Mouse (Mus musculus) MEL (cell line): ENCODE results near the gene Hacl1. TPM values are rescaled to one million over a fixed set of nuclear protein-coding genes. Genes with fewer than 3 reads are reported as not detected.
A peak's percentile ranks its signal among the peaks of the same experiment; 100 is the strongest.

Experiments
- DNase-seq: peaks from one replicate; pipeline ENCODE4 v3.0.0; 2011; ENCODE audit warnings: low read depth, low spot score
- H3K27ac ChIP-seq: 2 replicates; pipeline ENCODE4 v1.5.1; 2012; ENCODE audit warnings: low read depth, mild to moderate bottlenecking, control low read depth, low read length, moderate library complexity; ENCODE audit not compliant: control insufficient read depth
- H3K27me3 ChIP-seq, 2 experiments: fragments of 150-350 bp in 1 of 2; sonication (generic) in 1 of 2; 2 replicates each; pipeline ENCODE4 v1.6.1; 2012; ENCODE audit warnings: low read length in 2 of 2, mild to moderate bottlenecking in 2 of 2, improper control_type of control experiment in 1 of 2, moderate library complexity in 1 of 2; ENCODE audit not compliant: insufficient read depth in 2 of 2, control insufficient read depth in 1 of 2
- H3K36me3 ChIP-seq, 2 experiments: 2 replicates each; pipeline ENCODE4 v1.6.1; 2012 to 2014; ENCODE audit warnings: low read length in 2 of 2, improper control_type of control experiment in 1 of 2, inconsistent platforms in 1 of 2, mild to moderate bottlenecking in 1 of 2; ENCODE audit not compliant: insufficient read depth in 2 of 2, control insufficient read depth in 1 of 2
- H3K4me1 ChIP-seq, 2 experiments: fragments of 150-350 bp in 1 of 2; sonication (generic) in 1 of 2; 2 replicates each; pipeline ENCODE4 v1.6.1; 2012; ENCODE audit warnings: low read length in 2 of 2, improper control_type of control experiment in 1 of 2, mild to moderate bottlenecking in 1 of 2; ENCODE audit not compliant: insufficient read depth in 2 of 2, control insufficient read depth in 1 of 2
- H3K4me3 ChIP-seq, 2 experiments: fragments of 150-350 bp in 1 of 2; sonication (generic) in 1 of 2; 2 replicates each; pipeline ENCODE4 v1.5.1; 2012; ENCODE audit warnings: low read depth in 2 of 2, low read length in 2 of 2, mild to moderate bottlenecking in 2 of 2, moderate library complexity in 2 of 2, control low read depth in 1 of 2, improper control_type of control experiment in 1 of 2; ENCODE audit not compliant: control insufficient read depth in 1 of 2, insufficient read depth in 1 of 2
- H3K79me2 ChIP-seq: 2 replicates; pipeline ENCODE4 v1.6.1; 2012; ENCODE audit warnings: mild to moderate bottlenecking, low read length, moderate library complexity; ENCODE audit not compliant: control insufficient read depth, poor library complexity, insufficient read depth
- H3K9ac ChIP-seq: 2 replicates; pipeline ENCODE4 v1.6.1; 2012; ENCODE audit warnings: low read depth, mild to moderate bottlenecking, control low read depth, low read length, moderate library complexity; ENCODE audit not compliant: control insufficient read depth, poor library complexity, severe bottlenecking
- H3K9me3 ChIP-seq: fragments of 150-350 bp; sonication (generic); replicated peaks from 2 replicates; pipeline ENCODE4 v1.6.1; 2012; ENCODE audit warnings: mild to moderate bottlenecking, low read length, improper control_type of control experiment, moderate library complexity; ENCODE audit not compliant: insufficient read depth
- BHLHE40 ChIP-seq: IDR thresholded peaks from 2 replicates; pipeline ENCODE4 v1.6.1; 2012; ENCODE audit warnings: low read depth, mild to moderate bottlenecking, inconsistent platforms, low read length, improper control_type of control experiment, borderline replicate concordance
- CTCF ChIP-seq, 3 experiments: IDR thresholded peaks in 2 of 3; conservative IDR thresholded peaks in 1 of 3; 2 replicates each; pipeline ENCODE4 v1.5.1; 2011 to 2012; ENCODE audit warnings: low read length in 3 of 3, low read depth in 2 of 3, mild to moderate bottlenecking in 2 of 3, improper control_type of control experiment in 1 of 3, inconsistent platforms in 1 of 3, mixed read lengths in 1 of 3, moderate library complexity in 1 of 3; ENCODE audit not compliant: control insufficient read depth in 1 of 3, insufficient read depth in 1 of 3, poor library complexity in 1 of 3, severe bottlenecking in 1 of 3
- E2F4 ChIP-seq: IDR thresholded peaks from 2 replicates; pipeline ENCODE4 v1.6.1; 2011; ENCODE audit warnings: low read depth, low read length, improper control_type of control experiment, borderline replicate concordance
- ELF1 ChIP-seq: IDR thresholded peaks from 2 replicates; pipeline ENCODE4 v1.6.1; 2014; ENCODE audit warnings: low read depth, mild to moderate bottlenecking, inconsistent platforms, low read length, improper control_type of control experiment, moderate library complexity
- GABPA ChIP-seq: IDR thresholded peaks from 2 replicates; pipeline ENCODE4 v1.6.1; 2012; ENCODE audit warnings: low read depth, mild to moderate bottlenecking, inconsistent platforms, low read length, improper control_type of control experiment, moderate library complexity
- JUND ChIP-seq: IDR thresholded peaks from 2 replicates; pipeline ENCODE4 v1.6.1; 2011; ENCODE audit warnings: low read depth, mild to moderate bottlenecking, improper control_type of control experiment, low read length
- KAT2A ChIP-seq: conservative IDR thresholded peaks from 2 replicates; pipeline ENCODE4 v1.6.1; 2012; ENCODE audit warnings: low read depth, low read length, improper control_type of control experiment, inconsistent platforms
- MAFK ChIP-seq: IDR thresholded peaks from 2 replicates; pipeline ENCODE4 v1.6.1; 2011; ENCODE audit warnings: low read depth, mild to moderate bottlenecking, low read length, improper control_type of control experiment, borderline replicate concordance
- MEF2A ChIP-seq: IDR thresholded peaks from 2 replicates; pipeline ENCODE4 v1.6.1; 2014; ENCODE audit warnings: low read depth, mild to moderate bottlenecking, inconsistent platforms, low read length, improper control_type of control experiment; ENCODE audit not compliant: poor library complexity, insufficient replicate concordance, severe bottlenecking; ENCODE audit errors: extremely low read depth
- MYC ChIP-seq: IDR thresholded peaks from 2 replicates; pipeline ENCODE4 v1.6.1; 2011; ENCODE audit warnings: low read depth, mild to moderate bottlenecking, low read length, improper control_type of control experiment, moderate library complexity
- NELFE ChIP-seq: IDR thresholded peaks from 2 replicates; pipeline ENCODE4 v1.6.1; 2011; ENCODE audit warnings: low read depth, low read length, improper control_type of control experiment
- NRF1 ChIP-seq: IDR thresholded peaks from 2 replicates; pipeline ENCODE4 v1.6.1; 2014; ENCODE audit warnings: low read depth, mild to moderate bottlenecking, inconsistent platforms, low read length, improper control_type of control experiment, moderate library complexity; ENCODE audit not compliant: poor library complexity, insufficient read depth, severe bottlenecking
- POLR2AphosphoS2 ChIP-seq: IDR thresholded peaks from 2 replicates; pipeline ENCODE4 v1.6.1; 2011; ENCODE audit warnings: low read length, improper control_type of control experiment
- RCOR1 ChIP-seq: IDR thresholded peaks from 2 replicates; pipeline ENCODE4 v1.6.1; 2012; ENCODE audit warnings: low read depth, mild to moderate bottlenecking, inconsistent platforms, low read length, improper control_type of control experiment
- TAL1 ChIP-seq: IDR thresholded peaks from 2 replicates; pipeline ENCODE4 v1.6.1; 2012; ENCODE audit warnings: mild to moderate bottlenecking, inconsistent platforms, low read length, moderate library complexity, mixed read lengths
- TBP ChIP-seq: IDR thresholded peaks from 2 replicates; pipeline ENCODE4 v1.8.0; 2011; ENCODE audit warnings: low read depth, low read length, improper control_type of control experiment
- TCF12 ChIP-seq: IDR thresholded peaks from 2 replicates; pipeline ENCODE4 v1.6.1; 2014; ENCODE audit warnings: low read depth, mild to moderate bottlenecking, inconsistent platforms, low read length, improper control_type of control experiment, moderate library complexity
- ZC3H11A ChIP-seq: IDR thresholded peaks from 2 replicates; pipeline ENCODE4 v1.6.1; 2012; ENCODE audit warnings: low read depth, mild to moderate bottlenecking, inconsistent platforms, low read length, improper control_type of control experiment
- ZKSCAN1 ChIP-seq: IDR thresholded peaks from 2 replicates; pipeline ENCODE4 v1.6.1; 2012; ENCODE audit warnings: low read depth, mild to moderate bottlenecking, inconsistent platforms, low read length, improper control_type of control experiment, moderate library complexity
- polyA plus RNA-seq, 2 experiments: library from polyadenylated mRNA; stranded (reverse) in 1 of 2; unstranded in 1 of 2; fragments of >175 nt in 1 of 2; fragments of >200 nt in 1 of 2; gene quantifications; 2 replicates each; pipeline versions ENCODE4 v1.2.1 to v1.2.4; 2012; ENCODE audit warnings: low replicate concordance in 2 of 2, low read depth in 1 of 2; ENCODE audit not compliant: insufficient read length in 2 of 2, insufficient read depth in 1 of 2, missing spikeins in 1 of 2
- total RNA-seq: library from RNA; depleted of rRNA; stranded (reverse); fragments of 300-350 nt; gene quantifications from 2 replicates; pipeline ENCODE4 v1.2.3, GENCODE M21; 2012

The Hacl1 gene
- total and polyA plus RNA-seq, 3 experiments: 7.7 to 13.3 TPM; not detected in 1

DNA sequence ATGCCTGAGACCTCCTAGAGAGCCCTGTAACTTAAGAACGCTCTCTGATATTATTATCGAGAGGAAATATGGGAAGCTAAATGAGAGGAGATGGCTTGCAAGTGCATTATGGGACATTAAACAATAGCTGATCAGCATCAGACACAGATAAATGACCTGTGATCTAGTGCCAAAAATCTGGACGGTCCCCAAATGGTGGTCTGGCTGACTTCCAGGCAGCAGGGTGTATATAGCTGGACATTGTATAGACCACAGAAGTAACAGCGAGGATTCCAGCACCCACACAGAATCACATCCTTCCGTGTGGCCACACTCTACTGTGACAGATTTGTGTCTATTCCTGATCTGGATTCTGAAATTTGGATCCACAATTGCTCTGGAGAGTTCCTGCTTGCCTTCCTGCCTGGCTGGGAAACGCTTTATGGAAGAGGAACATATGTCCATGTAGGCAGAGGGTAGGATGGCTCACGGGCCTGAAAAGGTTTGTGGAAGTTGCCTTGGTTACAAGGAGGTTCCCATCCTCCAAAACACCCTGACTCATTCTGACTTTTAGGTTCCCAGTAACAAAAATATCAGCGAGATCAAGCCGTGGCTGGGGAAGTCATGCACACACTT lies 68.4 kb downstream of the Hacl1 start:
- H3K4me1 ChIP-seq: peaks cover 13 to 35% of the 10 kb centered on the region in 2 experiments
- DNase-seq: peak; percentile 57
- H3K4me3 ChIP-seq: no peak overlapping the region

DNA sequence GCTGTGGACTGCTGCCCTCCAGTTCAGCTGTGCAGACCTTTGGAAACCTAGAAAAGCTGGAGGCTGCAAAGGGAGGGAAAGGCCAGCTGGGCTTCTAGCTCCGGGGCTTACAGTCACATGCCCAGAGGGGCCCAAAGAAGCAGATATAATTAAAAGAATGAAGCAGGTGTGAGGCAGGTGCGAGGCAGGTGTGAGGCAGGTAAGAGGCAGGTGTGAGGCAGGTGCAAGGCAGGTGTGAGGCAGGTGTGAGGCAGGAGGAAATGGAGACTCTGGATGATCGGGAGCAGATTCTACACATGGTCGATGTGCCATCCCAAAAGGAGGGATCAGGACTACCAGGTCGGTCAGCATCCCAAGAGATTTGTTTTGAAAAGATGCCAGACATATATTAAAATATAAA lies 69.7 kb downstream of the Hacl1 start:
- peaks cover 13 to 35% of the 10 kb centered on the region in 2 experiments for H3K4me1 ChIP-seq
- H3K36me3 ChIP-seq: peaks cover 0 to 17% of the 10 kb centered on the region in 2 experiments; a peak in 2 of 4 replicates
- no peak for DNase-seq
- H3K9me3 ChIP-seq: no peaks in the 10 kb centered on the region
- H3K9ac ChIP-seq: no peak overlapping the region
- no peak overlapping the region for H3K27ac ChIP-seq
- TF ChIP-seq KAT2A (no peak), JUND (no peak), GABPA (no peak), NELFE (no peak), CTCF (IDR thresholded peaks at IDR 0.05 in 2 of 3, conservative IDR thresholded peaks at IDR 0.05 in 1 of 3; ENCODE audit: control insufficient read depth in 1 of 3, insufficient read depth in 1 of 3, low read depth in 2 of 3, low read length in 3 of 3, poor library complexity in 1 of 3, severe bottlenecking in 1 of 3) (no peak), TBP (no peak), BHLHE40 (no peak), MYC (no peak), ZC3H11A (no peak), TAL1 (no peak), NRF1 (no peak), RCOR1 (no peak), POLR2AphosphoS2 (no peak), E2F4 (no peak), MAFK (no peak), ZKSCAN1 (no peak)
- H3K4me3 ChIP-seq: no peak overlapping the region
- H3K79me2 ChIP-seq: no peaks in the 10 kb centered on the region
- no peaks in the 10 kb centered on the region; a peak in 1 of 4 replicates for H3K27me3 ChIP-seq

More for the DNA sequence above, 68.4 kb downstream of the Hacl1 start:
- TF ChIP-seq TCF12: no peak
- no peak for TF ChIP-seq MEF2A
- no peak for TF ChIP-seq RCOR1
- TF ChIP-seq ELF1: no peak
- no peaks in the 10 kb centered on the region for H3K9me3 ChIP-seq
- H3K27ac ChIP-seq: no peak overlapping the region
- H3K27me3 ChIP-seq: no peaks in the 10 kb centered on the region; a peak in 1 of 4 replicates
- no peak overlapping the region for H3K9ac ChIP-seq
- peaks cover 0 to 17% of the 10 kb centered on the region in 2 experiments; a peak in 2 of 4 replicates for H3K36me3 ChIP-seq
- no peaks in the 10 kb centered on the region for H3K79me2 ChIP-seq
